Mouse (Mus musculus) testis, adult 2 months (tissue): ENCODE data around the gene Zfp839.

Experiments used
- CTCF ChIP-seq: fragments of 200-500 bp; IDR thresholded peaks from 2 replicates; pipeline ENCODE4 v1.5.1; 2012; ENCODE audit warnings: low read depth, mild to moderate bottlenecking, inconsistent platforms, low read length, moderate library complexity; ENCODE audit not compliant: control insufficient read depth, insufficient read depth, insufficient replicate concordance
- POLR2A ChIP-seq: fragments of 200-500 bp; IDR thresholded peaks from 2 replicates; pipeline ENCODE4 v1.6.1; 2012; ENCODE audit warnings: low read depth, mild to moderate bottlenecking, inconsistent platforms, low read length, moderate library complexity; ENCODE audit not compliant: control insufficient read depth

GRCm38 (mm10) chr12:110845131-110845880 lies 4.7 kb upstream of the Zfp839 start:
- peak; percentile 38; the same call in 1 of the 2 replicates for TF ChIP-seq POLR2A
- TF ChIP-seq CTCF = no peak
